Mouse (Mus musculus): ENCODE measurements at regions not wholly inside any gene's neighbourhood (a gene's known extent, or its start where the extent isn't known, plus 50 kb on each side); places are given as distances from the start of the nearest gene placed in this dataset.

GRCm38 (mm10) chr11:31282136-31282535 lies 87.7 kb downstream of the Stc2 start:
- DNase-seq (ENCODE audit: low spot score in 2 of 2): no peak

- peak; percentile 56 to 90 for DNase-seq (ENCODE audit: low spot score in 2 of 2)
Observed at GRCm38 (mm10) chr11:31248467-31248866, 66.2 kb upstream of the Gm17332 start.

Measured in layer of hippocampus, postnatal 14 days (tissue).